ENCODE assay signal across 10 mouse cellular contexts in the genomic region with DNA sequence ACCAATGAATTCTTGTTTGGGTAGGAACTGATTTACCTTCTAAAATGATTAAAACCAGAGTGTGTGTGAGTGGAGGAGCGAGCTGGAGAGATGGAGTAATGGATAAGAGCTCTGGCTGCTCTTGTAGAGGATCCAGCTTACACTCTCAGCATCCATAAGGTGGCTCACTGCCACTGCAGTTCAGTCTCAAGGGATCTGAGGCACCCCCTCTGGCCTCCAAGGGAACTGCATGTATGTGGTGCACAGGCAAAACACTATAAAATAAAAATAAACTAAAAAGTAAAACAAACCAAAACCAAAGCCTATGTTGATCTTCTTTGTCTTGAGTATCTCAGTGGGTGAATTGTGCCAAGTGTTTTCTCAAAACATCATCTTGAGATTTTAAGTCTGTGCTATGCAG. TPM values are rescaled to one million over a fixed set of nuclear protein-coding genes. Genes with fewer than 3 reads are reported as not detected.
A peak's percentile ranks its signal among the peaks of the same experiment; 100 is the strongest.
DNase-seq lines count a peak whose midpoint lies in the region; ATAC-seq and TF ChIP-seq lines count a peak whose summit lies in the region.
"Had no signal": no experiment of that assay in that cellular context is flagged by ENCODE, and none has a peak within 500 bp of the region (broad histone marks: within the 10 kb centered on the region; RNA-seq: fewer than 3 reads in every experiment).

No protein-coding gene starts in this region.

- DNase-seq in kidney, adult 18-20 months, result peak; percentile 82
- peak; percentile 57 for DNase-seq in G1E (ENCODE audit: low spot score)
- DNase-seq in cerebellum, adult 2 months, result peak; percentile 75 to 76
- peak; percentile 68 to 86 for DNase-seq in frontal cortex, postnatal 36 days (ENCODE audit: low spot score in 2 of 2)
- peak; percentile 81 to 82 for DNase-seq in layer of hippocampus, postnatal 10 days (ENCODE audit: low spot score in 2 of 2)
- DNase-seq in thymus, postnatal 14 days, result peak; percentile 85

- H3K36me3 ChIP-seq in kidney, embryonic 16.5 days (ENCODE audit: insufficient read depth, low read length), result no peaks in the 10 kb centered on the region
- no peaks in the 10 kb centered on the region for H3K36me3 ChIP-seq in G1E (replicated peaks)
- H3K36me3 ChIP-seq: embryonic facial prominence, embryonic 13.5 days; midbrain, embryonic 12.5 days had no signal

- H3K4me2 ChIP-seq in kidney, embryonic 16.5 days (replicated peaks; ENCODE audit: low read depth, low read length), result no peak overlapping the region
- H3K4me2 ChIP-seq: embryonic facial prominence, embryonic 13.5 days; midbrain, embryonic 12.5 days had no signal

- ATAC-seq in kidney, embryonic 16.5 days (ENCODE audit: low FRiP score, low TSS enrichment), result no peak
- peak; percentile 50; the same call in 1 of the 2 replicates for ATAC-seq in G1E (ENCODE audit: extremely low read depth, insufficient number of reproducible peaks, low FRiP score, poor library complexity, severe bottlenecking)
- peak; percentile 77 for ATAC-seq in monocyte, adult 5-6 weeks (replicated peaks; ENCODE audit: insufficient number of reproducible peaks, low FRiP score, low TSS enrichment, poor library complexity, severe bottlenecking)

- H3K27ac ChIP-seq in kidney, embryonic 16.5 days (ENCODE audit: low read length), result no peak overlapping the region
- peak overlapping the region; percentile 14; the same call in 1 of the 2 replicates for H3K27ac ChIP-seq in cerebellum, adult 2 months (ENCODE audit: insufficient read depth, low read length)
- H3K27ac ChIP-seq: embryonic facial prominence, embryonic 13.5 days; midbrain, embryonic 12.5 days had no signal

- WGBS in kidney, embryonic 16.5 days, result 53% methylated on average over 1 of the region's 1 CpGs
- 16% methylated on average over 1 of the region's 1 CpGs for WGBS in cerebellum, adult 2 months

- TF ChIP-seq CTCF in G1E (IDR thresholded peaks at IDR 0.05; ENCODE audit: low read depth, low read length), result peak; percentile 65; the same call in 1 of the 2 replicates
- TF ChIP-seq CTCF in cerebellum, adult 2 months (IDR thresholded peaks at IDR 0.05; ENCODE audit: borderline replicate concordance, insufficient read depth, low read depth, low read length), result peak; percentile 71

- 0 out of 2 replicates have a peak, but pooled peaks have one; percentile 1 for TF ChIP-seq POLR2A in cerebellum, adult 2 months (IDR thresholded peaks at IDR 0.05; ENCODE audit: borderline replicate concordance, insufficient read depth, low read length)

- H3K9me3 ChIP-seq in kidney, embryonic 16.5 days (ENCODE audit: low read length), result no peaks in the 10 kb centered on the region
- H3K9me3 ChIP-seq in G1E (replicated peaks), result no peaks in the 10 kb centered on the region
- H3K9me3 ChIP-seq: embryonic facial prominence, embryonic 13.5 days; midbrain, embryonic 12.5 days had no signal

- peaks cover 23% of the 10 kb centered on the region for H3K4me1 ChIP-seq in kidney, embryonic 16.5 days (ENCODE audit: insufficient read depth, low read length)
- H3K4me1 ChIP-seq in G1E (ENCODE audit: insufficient read depth, low read depth, low read length), result peaks cover 53% of the 10 kb centered on the region
- H3K4me1 ChIP-seq in cerebellum, adult 2 months (ENCODE audit: control insufficient read depth, insufficient read depth, low read length), result peaks cover 20% of the 10 kb centered on the region

- H3K27me3 ChIP-seq in kidney, embryonic 16.5 days (ENCODE audit: insufficient read depth, low read length), result no peaks in the 10 kb centered on the region
- H3K27me3 ChIP-seq in G1E (ENCODE audit: insufficient read depth, low read length), result peaks cover 23% of the 10 kb centered on the region
- H3K27me3 ChIP-seq in cerebellum, adult 2 months (ENCODE audit: control insufficient read depth, insufficient read depth, low read length), result no peaks in the 10 kb centered on the region
- H3K27me3 ChIP-seq: embryonic facial prominence, embryonic 13.5 days had no signal

- H3K9ac ChIP-seq in kidney, embryonic 16.5 days (replicated peaks; ENCODE audit: low read length), result no peak overlapping the region
- H3K9ac ChIP-seq: embryonic facial prominence, embryonic 13.5 days; midbrain, embryonic 12.5 days had no signal

- no peak overlapping the region for H3K4me3 ChIP-seq in kidney, embryonic 16.5 days (ENCODE audit: low read length)
- H3K4me3 ChIP-seq in G1E (ENCODE audit: low read depth, low read length), result no peak overlapping the region
- H3K4me3 ChIP-seq in cerebellum, adult 2 months (replicated peaks; ENCODE audit: insufficient read depth, low read depth, low read length), result no peak overlapping the region
- H3K4me3 ChIP-seq: embryonic facial prominence, embryonic 13.5 days; midbrain, embryonic 12.5 days had no signal

RNA-seq across cellular contexts. Expression of a gene that starts 4.6 kb away (rescaled TPM):
- polyA plus RNA-seq in kidney, embryonic 16.5 days (2015; fragmentation: Nextera tagmentation; extraction: Ambion mirVana), result 0.42 and 0.74 TPM in 2 replicates
- total RNA-seq in G1E (2014; fragmentation: Nextera tagmentation), result 0.53 TPM in 1 of 2 replicates, not detected in the other
- 0.58 and 0.66 TPM in 2 replicates for total RNA-seq in G1E (2017)
- polyA plus RNA-seq in G1E (2012), result 0.20 and 0.35 TPM in 2 replicates
- polyA plus RNA-seq in cerebellum, adult 2 months (2012; rRNA removed), result 534 and 635 TPM in 2 replicates
- total RNA-seq in layer of hippocampus, postnatal 10 days (2021), result 1 to 10 TPM in 1 of 2 experiments, under 1 TPM in 1; 0.62 to 1.0 TPM
- 0.38 TPM in 1 of 3 replicates, not detected in the others for total RNA-seq in monocyte, adult 5-6 weeks (2017)

RNA-seq across cellular contexts. Expression of a gene that starts 5.1 kb away (rescaled TPM):
- polyA plus RNA-seq in kidney, embryonic 16.5 days (2015; fragmentation: Nextera tagmentation; extraction: Ambion mirVana), result 18.7 and 19.3 TPM in 2 replicates
- 25.6 and 29.4 TPM in 2 replicates for total RNA-seq in G1E (2014; fragmentation: Nextera tagmentation)
- 75.1 and 81.7 TPM in 2 replicates for total RNA-seq in G1E (2017)
- polyA plus RNA-seq in G1E (2012), result 12.6 and 15.5 TPM in 2 replicates
- 47.4 and 52.8 TPM in 2 replicates for polyA plus RNA-seq in cerebellum, adult 2 months (2012; rRNA removed)
- 10 to 100 TPM; 11.8 to 13.4 TPM for total RNA-seq in layer of hippocampus, postnatal 10 days (2021)
- total RNA-seq in monocyte, adult 5-6 weeks (2017), result 72.1 to 108 TPM (median 80.9 TPM) in 3 replicates

RNA-seq across cellular contexts. Expression of a gene that starts 20.5 kb away (rescaled TPM):
- 71.1 and 75.8 TPM in 2 replicates for polyA plus RNA-seq in kidney, embryonic 16.5 days (2015; fragmentation: Nextera tagmentation; extraction: Ambion mirVana)
- total RNA-seq in G1E (2014; fragmentation: Nextera tagmentation), result not detected in 2 replicates
- total RNA-seq in G1E (2017), result 2.2 and 2.8 TPM in 2 replicates
- polyA plus RNA-seq in G1E (2012), result not detected in 2 replicates
- 214 and 218 TPM in 2 replicates for polyA plus RNA-seq in cerebellum, adult 2 months (2012; rRNA removed)
- total RNA-seq in layer of hippocampus, postnatal 10 days (2021), result 10 to 100 TPM; 80.5 to 87.8 TPM
- 3.1 to 12.3 TPM (median 6.2 TPM) in 3 replicates for total RNA-seq in monocyte, adult 5-6 weeks (2017)

RNA-seq across cellular contexts. Expression of a gene that starts 25.8 kb away (rescaled TPM):
- 22.5 and 25.1 TPM in 2 replicates for polyA plus RNA-seq in kidney, embryonic 16.5 days (2015; fragmentation: Nextera tagmentation; extraction: Ambion mirVana)
- total RNA-seq in G1E (2014; fragmentation: Nextera tagmentation) (4.5 and 5.6 TPM in 2 replicates), G1E (2017) (3.0 TPM in 2 replicates)
- 3.7 and 4.2 TPM in 2 replicates for polyA plus RNA-seq in G1E (2012)
- polyA plus RNA-seq in cerebellum, adult 2 months (2012; rRNA removed), result 4.5 and 4.8 TPM in 2 replicates
- 10 to 100 TPM; 17.0 to 17.3 TPM for total RNA-seq in layer of hippocampus, postnatal 10 days (2021)
- 0.10 to 0.75 TPM (median 0.49 TPM) in 3 replicates for total RNA-seq in monocyte, adult 5-6 weeks (2017)

RNA-seq across cellular contexts. Expression of a gene that starts 56.7 kb away (rescaled TPM):
- polyA plus RNA-seq in kidney, embryonic 16.5 days (2015; fragmentation: Nextera tagmentation; extraction: Ambion mirVana), result 38.2 and 38.7 TPM in 2 replicates
- total RNA-seq in G1E (2014; fragmentation: Nextera tagmentation), result not detected in 2 replicates
- 0.12 and 0.71 TPM in 2 replicates for total RNA-seq in G1E (2017)
- 0.04 TPM in 1 of 2 replicates, not detected in the other for polyA plus RNA-seq in G1E (2012)
- polyA plus RNA-seq in cerebellum, adult 2 months (2012; rRNA removed), result 1.5 and 1.7 TPM in 2 replicates
- total RNA-seq in layer of hippocampus, postnatal 10 days (2021), result 1 to 10 TPM; 3.9 to 5.8 TPM
- total RNA-seq in monocyte, adult 5-6 weeks (2017), result not detected in 3 replicates
